Mouse (Mus musculus) ovary, adult 2 months (tissue): ENCODE measurements around the gene Pitx2. TPM values are rescaled to one million over a fixed set of nuclear protein-coding genes. Genes with fewer than 3 reads are reported as not detected.

Experiments used
- polyA plus RNA-seq: library from polyadenylated mRNA; depleted of rRNA; stranded (reverse); fragments of >200 nt; gene quantifications from 2 replicates; pipeline ENCODE4 v1.2.3, GENCODE M21; 2012; rRNA removed

The Pitx2 gene
- polyA plus RNA-seq: 0.19 and 0.25 TPM in 2 replicates

GRCm38 (mm10) chr3:129199609-129200500 is at the start of gene Pitx2:
Pitx2 (plus strand) TSS chr3:129199878.

Other genes with a start within 250 kb of the Pitx2 start
- gene Enpep, start 132.8 kb downstream of the Pitx2 start, polyA plus RNA-seq: 8.4 and 9.9 TPM in 2 replicates